Mouse (Mus musculus) heart, postnatal 14 days (tissue): ENCODE measurements around the gene Rfc1. TPM values are rescaled to one million over a fixed set of nuclear protein-coding genes. Genes with fewer than 3 reads are reported as not detected.

Experiments used
- DNase-seq, 2 experiments: peaks; one replicate each; pipeline ENCODE4 v3.0.0; 2021 to 2022
- intact Hi-C: fragments of 180-260 bp; cut with DNase I; formaldehyde crosslinking; loops from one replicate; pipeline ENCODE4 v1.15.1; 2025
- total RNA-seq, 2 experiments: library from RNA; stranded (reverse); gene quantifications; 2 replicates each; pipeline ENCODE4 v1.2.3; 2021

The Rfc1 gene
- total RNA-seq, 2 experiments from 2014 or later, result 25.1 to 25.5 TPM

- DNase-seq, result no peak
- intact Hi-C loops, result loop anchor here (10.0 kb wide), 1 partner anchor 333 kb away; no protein-coding TSS in a partner anchor
These were observed 117.9 kb downstream of the Rfc1 start for GRCm38 (mm10) chr5:65217305-65218269.

- intact Hi-C loops, result loop anchor here (1.0 to 10.0 kb wide), 4 partner anchors 55 to 329 kb away; no protein-coding TSS in a partner anchor
- peak; percentile 40 to 60 for DNase-seq
These were observed 122.1 kb downstream of the Rfc1 start for GRCm38 (mm10) chr5:65213321-65213720.

Other genes with a start within 250 kb of the Rfc1 start
- gene Tmem156, start 243.5 kb downstream of the Rfc1 start, total RNA-seq, result under 1 TPM in 1 of 2 experiments, not detected in 1; 0.73 TPM
- gene Klhl5, start 228.1 kb downstream of the Rfc1 start, total RNA-seq, result 10 to 100 TPM; 15.6 to 18.2 TPM
- gene Wdr19, start 136.0 kb downstream of the Rfc1 start, total RNA-seq, result 1 to 10 TPM; 2.7 to 4.5 TPM
- under 1 TPM; 0.12 to 0.55 TPM for gene Klb, start 12.6 kb upstream of the Rfc1 start, total RNA-seq
- gene Rpl9, start 55.8 kb upstream of the Rfc1 start, total RNA-seq, result 100 to 1,000 TPM; 580 to 665 TPM
- gene Lias, start 55.8 kb upstream of the Rfc1 start, total RNA-seq, result 10 to 100 TPM; 53.3 to 60.3 TPM
- 10 to 100 TPM; 23.2 to 25.1 TPM for gene Ugdh, start 100.3 kb upstream of the Rfc1 start, total RNA-seq
- 1 to 10 TPM in 1 of 2 experiments, not detected in 1; 1.3 TPM for gene Gm43552, start 157.2 kb upstream of the Rfc1 start, total RNA-seq
- 100 to 1,000 TPM in 1 of 2 experiments, 10 to 100 TPM in 1; 93.4 to 103 TPM for gene Smim14, start 201.5 kb upstream of the Rfc1 start, total RNA-seq
- 10 to 100 TPM; 62.5 to 66.3 TPM for gene Ube2k, start 201.6 kb upstream of the Rfc1 start, total RNA-seq